Mouse (Mus musculus) midbrain, embryonic 16.5 days (tissue): ENCODE measurements around the gene Gm49345. TPM values are rescaled to one million over a fixed set of nuclear protein-coding genes. Genes with fewer than 3 reads are reported as not detected.

ENCODE experiments used
- ATAC-seq: fragments of 200-750 bp; cut with Nextera tagmentation; 2 replicates; pipeline ENCODE4 v1.8.0; 2017; ENCODE audit warnings: moderate TSS enrichment
- H3K27ac ChIP-seq: fragments of 300-500 bp; sonication (generic); 2 replicates; pipeline ENCODE4 v1.5.1; 2014; ENCODE audit warnings: mild to moderate bottlenecking, low read length, mixed read lengths
- H3K27me3 ChIP-seq: fragments of 300-500 bp; sonication (generic); 2 replicates; pipeline ENCODE4 v1.6.1; 2014; ENCODE audit warnings: low read depth, low read length, mixed read lengths; ENCODE audit not compliant: control insufficient read depth, insufficient read depth
- H3K36me3 ChIP-seq: fragments of 300-500 bp; sonication (generic); 2 replicates; pipeline ENCODE4 v1.6.1; 2014; ENCODE audit warnings: mild to moderate bottlenecking, low read length, moderate library complexity, mixed read lengths; ENCODE audit not compliant: control insufficient read depth, insufficient read depth
- H3K4me1 ChIP-seq: fragments of 300-500 bp; sonication (generic); 2 replicates; pipeline ENCODE4 v1.6.1; 2014; ENCODE audit warnings: mild to moderate bottlenecking, low read length, mixed read lengths; ENCODE audit not compliant: control insufficient read depth, insufficient read depth
- H3K4me2 ChIP-seq: fragments of 300-500 bp; sonication (generic); 2 replicates; pipeline ENCODE4 v1.6.1; 2014; ENCODE audit warnings: mild to moderate bottlenecking, low read length, mixed read lengths
- H3K4me3 ChIP-seq: fragments of 300-500 bp; sonication (generic); 2 replicates; pipeline ENCODE4 v1.5.1; 2014; ENCODE audit warnings: low read depth, mild to moderate bottlenecking, low read length, moderate library complexity, mixed read lengths
- H3K9ac ChIP-seq: fragments of 300-500 bp; sonication (generic); 2 replicates; pipeline ENCODE4 v1.6.1; 2014; ENCODE audit warnings: low read depth, low read length, mixed read lengths
- H3K9me3 ChIP-seq: fragments of 300-500 bp; sonication (generic); replicated peaks from 2 replicates; pipeline ENCODE4 v1.6.1; 2014; ENCODE audit warnings: mild to moderate bottlenecking, low read length, mixed read lengths; ENCODE audit not compliant: control insufficient read depth, poor library complexity, severe bottlenecking
- WGBS: fragments of 180-500 bp; shearing (Covaris S2); extraction: QIAGEN DNeasy Blood & Tissue Kit; methylation state at CpG from one replicate; pipeline ENCODE4 v1.1.7; 2014; 5-methylcytosine and 5-hydroxymethylcytosine counted together
- polyA plus RNA-seq: library from polyadenylated mRNA; unstranded; fragments of >200 nt; fragmentation: Nextera tagmentation; extraction: Ambion mirVana; gene quantifications from 2 replicates; pipeline ENCODE4 v1.2.1, GENCODE M21; 2015

The Gm49345 gene
- polyA plus RNA-seq, 1 experiment from 2014 or later: not detected

GRCm38 (mm10) chr13:67572591-67573189 lies 64.9 kb downstream of the Gm49345 start:
- Histone ChIP-seq H3K4me3 (no peak overlapping the region), H3K4me2 (no peak overlapping the region), H3K9ac (no peak overlapping the region), H3K27me3 (no peaks in the 10 kb centered on the region), H3K9me3 (no peaks in the 10 kb centered on the region), H3K36me3 (no peaks in the 10 kb centered on the region), H3K4me1 (no peaks in the 10 kb centered on the region), H3K27ac (no peak overlapping the region)
- 67% methylated on average over 5 of the region's 5 CpGs for WGBS
- ATAC-seq: no peak

DNA sequence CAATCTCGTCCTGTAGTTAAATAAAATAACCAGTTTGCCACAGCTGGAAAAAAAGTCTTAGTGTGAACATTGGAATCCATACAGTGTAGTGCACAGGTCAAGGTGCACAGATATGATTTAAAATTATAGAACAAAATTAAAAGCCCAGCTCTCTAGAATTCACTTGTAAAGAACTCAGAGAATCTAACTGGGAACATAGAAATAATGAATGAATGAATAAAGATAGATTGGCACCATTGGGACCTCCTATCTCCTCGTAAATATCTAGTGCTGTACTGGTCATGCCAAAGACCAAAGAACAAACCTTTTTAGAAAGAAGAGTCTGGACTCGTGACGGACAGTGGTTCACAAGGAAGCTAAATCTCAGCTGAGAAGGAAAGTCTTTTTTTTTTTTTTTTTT lies 83.8 kb downstream of the Gm49345 start, which contains the start of gene Zfp748:
Gene Zfp748 (minus strand): TSS at position 101 of the 400 bp plus-strand sequence.
- H3K4me3 ChIP-seq: peak within 1 kb of the TSS; percentile 67
- H3K4me2 ChIP-seq: peak within 1 kb of the TSS; percentile 79
- H3K27ac ChIP-seq: peak within 1 kb of the TSS; percentile 69
- WGBS: 77% methylated on average over 4 of the region's 4 CpGs
- peak within 1 kb of the TSS; percentile 82 for H3K9ac ChIP-seq
- peaks cover 24% of the 10 kb centered on the region for H3K4me1 ChIP-seq
- no peaks in the 10 kb centered on the region for H3K27me3 ChIP-seq
- no peaks in the 10 kb centered on the region for H3K9me3 ChIP-seq
- ATAC-seq: no peak
- H3K36me3 ChIP-seq: no peaks in the 10 kb centered on the region

GRCm38 (mm10) chr13:67552505-67553346 lies 84.8 kb downstream of the Gm49345 start:
- Histone ChIP-seq H3K9ac (peak overlapping the region; percentile 82), H3K4me1 (peaks cover 24% of the 10 kb centered on the region), H3K9me3 (no peaks in the 10 kb centered on the region), H3K36me3 (no peaks in the 10 kb centered on the region), H3K4me3 (peak overlapping the region; percentile 67), H3K27ac (peak overlapping the region; percentile 69), H3K27me3 (no peaks in the 10 kb centered on the region), H3K4me2 (peak overlapping the region; percentile 79)
- ATAC-seq: peak; percentile 99
- under 1% methylated on average over 44 of the region's 44 CpGs for WGBS

DNA sequence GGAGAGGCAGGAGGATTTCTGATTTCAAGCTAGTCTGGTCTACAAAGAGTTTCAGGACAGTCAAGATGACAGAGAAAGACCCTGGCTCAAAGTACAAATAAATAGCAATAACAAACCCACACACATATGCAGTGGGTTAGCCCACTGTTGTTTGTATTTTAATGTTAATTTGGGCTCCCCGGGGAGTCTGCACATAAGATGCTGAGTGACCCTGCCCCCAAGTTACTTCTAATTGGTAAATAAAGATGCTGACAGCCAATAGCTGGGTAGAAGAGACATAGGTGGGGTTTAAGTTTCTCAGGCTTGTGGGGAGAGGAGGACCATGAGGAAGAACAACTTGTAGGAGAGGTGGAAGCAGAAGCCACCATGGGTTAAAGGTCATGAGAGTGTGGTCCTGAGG lies 91.6 kb downstream of the Gm49345 start:
- Histone ChIP-seq H3K4me2 (no peak overlapping the region), H3K36me3 (peaks cover 25% of the 10 kb centered on the region), H3K9me3 (no peaks in the 10 kb centered on the region), H3K9ac (no peak overlapping the region), H3K4me1 (peaks cover 5% of the 10 kb centered on the region; the same call in 1 of the 2 replicates), H3K27me3 (no peaks in the 10 kb centered on the region), H3K4me3 (no peak overlapping the region), H3K27ac (no peak overlapping the region)
- no peak for ATAC-seq
- 81% methylated on average over 1 of the region's 1 CpGs for WGBS

Other genes starting within 250 kb of the Gm49345 start
- gene Zfp429, start 237.9 kb downstream of the Gm49345 start, polyA plus RNA-seq: 3.8 and 4.0 TPM in 2 replicates
- 0.77 and 1.7 TPM in 2 replicates for gene Zfp459, start 216.4 kb downstream of the Gm49345 start, polyA plus RNA-seq
- gene Zfp874a, start 186.1 kb downstream of the Gm49345 start, polyA plus RNA-seq: 6.5 TPM in 2 replicates
- gene Zfp874b, start 153.5 kb downstream of the Gm49345 start, polyA plus RNA-seq: 3.0 and 3.1 TPM in 2 replicates
- gene Zfp58, start 137.2 kb downstream of the Gm49345 start, polyA plus RNA-seq: 11.4 and 12.9 TPM in 2 replicates
- 0.40 and 0.50 TPM in 2 replicates for gene Gm26965, start 111.6 kb downstream of the Gm49345 start, polyA plus RNA-seq
- 35.8 and 38.0 TPM in 2 replicates for gene Zfp87, start 111.6 kb downstream of the Gm49345 start, polyA plus RNA-seq
- 16.0 and 16.3 TPM in 2 replicates for gene Zfp748, start 83.9 kb downstream of the Gm49345 start, polyA plus RNA-seq
- 5.5 and 5.8 TPM in 2 replicates for gene Zfp729b, start 28.1 kb downstream of the Gm49345 start, polyA plus RNA-seq
- 2.9 TPM in 2 replicates for gene Zfp729a, start within 50 bp of the Gm49345 start, polyA plus RNA-seq
- gene Zfp738, start 49.3 kb upstream of the Gm49345 start, polyA plus RNA-seq: 14.1 and 16.8 TPM in 2 replicates
- gene Zfp65, start 91.4 kb upstream of the Gm49345 start, polyA plus RNA-seq: 9.2 and 9.3 TPM in 2 replicates
- 8.5 and 8.9 TPM in 2 replicates for gene Zfp85, start 117.5 kb upstream of the Gm49345 start, polyA plus RNA-seq
- 3.4 and 4.2 TPM in 2 replicates for gene Zfp493, start 141.9 kb upstream of the Gm49345 start, polyA plus RNA-seq
- gene Zfp273, start 176.0 kb upstream of the Gm49345 start, polyA plus RNA-seq: 13.3 and 15.0 TPM in 2 replicates
- gene Gm10037, start 193.3 kb upstream of the Gm49345 start, polyA plus RNA-seq: 4.4 and 8.2 TPM in 2 replicates
- not detected in 2 replicates for gene BC048507, start 225.6 kb upstream of the Gm49345 start, polyA plus RNA-seq